Mouse (Mus musculus) CD4-positive, CD25-positive, alpha-beta regulatory T cell (primary cell): ENCODE results near the gene Tgif1. TPM values are rescaled to one million over a fixed set of nuclear protein-coding genes. Genes with fewer than 3 reads are reported as not detected.

ENCODE experiments used
- polyA plus RNA-seq: library from polyadenylated mRNA; unstranded; fragments of 100-300 nt; shearing (Covaris generic); gene quantifications from one replicate; pipeline ENCODE4 v1.2.1, GENCODE M21; 2017

Gene Tgif1
- polyA plus RNA-seq: 56.5 TPM

DNA sequence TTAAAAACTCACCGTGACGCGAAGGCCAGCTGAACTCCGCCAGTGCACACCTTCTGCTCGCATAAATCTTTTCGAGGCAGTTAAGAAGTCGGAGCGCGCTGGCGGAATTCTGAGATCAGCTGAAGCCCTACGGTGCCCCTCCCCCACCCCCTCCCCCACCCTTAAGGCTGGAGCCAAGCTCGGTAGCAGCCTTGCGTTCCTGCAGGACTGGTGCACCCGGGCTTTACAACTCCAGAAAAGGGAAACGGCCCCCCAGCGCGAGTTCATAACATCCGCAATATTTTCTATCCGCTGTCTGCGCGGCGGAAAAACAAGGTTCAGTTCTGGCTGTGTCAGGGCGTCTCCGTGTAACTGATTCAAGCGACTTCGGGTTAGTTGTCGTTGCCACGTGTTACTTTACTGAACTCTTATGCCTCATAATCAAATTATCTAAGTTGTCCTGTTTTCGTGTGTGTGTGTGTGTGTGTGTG, at the start of gene Tgif1:
Gene Tgif1, minus strand, starts transcription at position 111 of the 470 bp plus-strand sequence.

Other genes starting within 250 kb of the Tgif1 start
- 0.41 TPM for gene Myom1, start 149.1 kb upstream of the Tgif1 start, polyA plus RNA-seq
- 819 TPM for gene Myl12a, start 149.3 kb upstream of the Tgif1 start, polyA plus RNA-seq